Mouse (Mus musculus) heart, adult 2 months (tissue): Measurements from ENCODE around the gene Apba1. TPM values are rescaled to one million over a fixed set of nuclear protein-coding genes. Genes with fewer than 3 reads are reported as not detected.

Experiments used
- DNase-seq, 2 experiments: peaks; one replicate each; pipeline ENCODE4 v3.0.0; 2021
- H3K27ac ChIP-seq: fragments of 200-600 bp; 2 replicates; pipeline ENCODE4 v1.8.1; 2022
- H3K27me3 ChIP-seq: fragments of 200-500 bp; 2 replicates; pipeline ENCODE4 v1.6.1; 2012; ENCODE audit warnings: mild to moderate bottlenecking, low read length, inconsistent platforms, mixed read lengths; ENCODE audit not compliant: control insufficient read depth, insufficient read depth
- H3K36me3 ChIP-seq: fragments of 200-500 bp; 2 replicates; pipeline ENCODE4 v1.6.1; 2012; ENCODE audit warnings: low read length, inconsistent platforms; ENCODE audit not compliant: control insufficient read depth, insufficient read depth
- H3K4me1 ChIP-seq: fragments of 200-500 bp; 2 replicates; pipeline ENCODE4 v1.6.1; 2011; ENCODE audit warnings: low read length; ENCODE audit not compliant: control insufficient read depth, insufficient read depth
- H3K4me3 ChIP-seq: fragments of 200-600 bp; 2 replicates; pipeline ENCODE4 v1.8.1; 2022
- H3K79me2 ChIP-seq: fragments of 200-500 bp; replicated peaks from 2 replicates; pipeline ENCODE4 v1.6.1; 2012; ENCODE audit warnings: mild to moderate bottlenecking, inconsistent platforms, low read length, moderate library complexity, mixed read lengths; ENCODE audit not compliant: control insufficient read depth, insufficient read depth
- H3K9ac ChIP-seq: fragments of 200-500 bp; 2 replicates; pipeline ENCODE4 v1.6.1; 2012; ENCODE audit warnings: low read depth, mild to moderate bottlenecking, control low read depth, inconsistent platforms, low read length, mixed read lengths
- CTCF ChIP-seq: fragments of 200-600 bp; IDR thresholded peaks from 2 replicates; pipeline ENCODE4 v1.8.1; 2022; ENCODE audit warnings: antibody characterized with exemption, mild to moderate bottlenecking, moderate library complexity
- EP300 ChIP-seq: fragments of 200-500 bp; IDR thresholded peaks from 2 replicates; pipeline ENCODE4 v1.6.1; 2011; ENCODE audit warnings: low read depth, low read length, control low read depth; ENCODE audit not compliant: insufficient read depth
- POLR2A ChIP-seq: fragments of 200-500 bp; IDR thresholded peaks from 2 replicates; pipeline ENCODE4 v1.6.1; 2011; ENCODE audit warnings: mild to moderate bottlenecking, low read depth, low read length, control low read depth; ENCODE audit not compliant: insufficient read depth
- WGBS: fragments of 180-500 bp; shearing (Covaris S2); methylation state at CpG from one replicate; pipeline ENCODE4 v1.1.7; 2018; 5-methylcytosine and 5-hydroxymethylcytosine counted together
- intact Hi-C: fragments of 180-260 bp; cut with DNase I; formaldehyde crosslinking; loops from one replicate; pipeline ENCODE4 v1.15.1; 2025
- polyA plus RNA-seq: library from polyadenylated mRNA; depleted of rRNA; stranded (reverse); fragments of >200 nt; gene quantifications from 2 replicates; pipeline ENCODE4 v1.2.3, GENCODE M21; 2012
- total RNA-seq, 2 experiments: library from RNA; stranded (reverse); gene quantifications; 2 replicates each; pipeline ENCODE4 v1.2.3; 2021

Gene Apba1
- total and polyA plus RNA-seq, 3 experiments: 2.7 to 3.9 (median 3.0) TPM

DNA sequence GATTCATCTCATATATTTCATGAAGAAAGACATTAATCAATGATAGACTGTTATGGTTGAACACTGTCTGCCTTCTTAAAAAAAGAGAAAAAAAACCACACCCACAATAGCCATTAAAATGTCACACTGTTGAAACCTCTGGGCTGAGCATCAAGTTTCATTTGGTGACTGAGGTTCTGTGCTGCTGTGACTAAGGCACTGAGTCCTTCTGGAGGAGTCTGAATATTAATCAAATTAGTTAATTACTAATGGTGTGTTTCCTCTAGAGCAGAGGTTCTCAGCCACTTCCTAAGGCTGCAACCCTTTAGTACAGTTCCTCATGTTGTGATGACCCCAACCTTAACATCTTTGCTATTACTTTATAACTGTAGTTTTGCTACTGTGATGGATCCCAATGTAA, 20.4 kb downstream of the Apba1 start:
- Histone ChIP-seq H3K36me3 (no peaks in the 10 kb centered on the region), H3K9ac (no peak overlapping the region)
- TF ChIP-seq EP300 (no peak), CTCF (no peak), POLR2A (no peak)

DNA sequence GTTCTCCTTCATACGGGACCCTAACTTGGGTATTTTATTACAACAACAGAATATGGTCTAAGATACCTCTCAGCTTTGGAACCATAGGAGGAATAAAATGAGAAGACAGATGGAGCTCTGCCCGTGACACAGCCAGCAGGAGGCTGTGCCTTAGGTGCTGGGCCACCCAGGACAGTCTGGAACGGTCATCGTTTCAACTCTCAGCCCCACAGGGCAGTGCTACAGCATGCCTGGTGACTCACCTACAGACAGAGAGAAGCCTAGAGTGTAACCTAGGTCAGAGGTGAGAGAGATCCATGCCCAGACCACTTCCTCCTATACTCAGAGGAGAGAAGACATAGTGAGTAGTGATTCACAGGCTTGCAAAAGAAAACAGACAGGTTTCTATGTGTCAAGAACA, 21.4 kb downstream of the Apba1 start:
- H3K27ac ChIP-seq: no peak overlapping the region
- H3K79me2 ChIP-seq: no peaks in the 10 kb centered on the region
- TF ChIP-seq CTCF: no peak
- TF ChIP-seq EP300: no peak
- no peak for TF ChIP-seq POLR2A
- 81% methylated on average over 4 of the region's 4 CpGs for WGBS
- no peaks in the 10 kb centered on the region for H3K27me3 ChIP-seq
- no peaks in the 10 kb centered on the region for H3K36me3 ChIP-seq
- no peaks in the 10 kb centered on the region for H3K4me1 ChIP-seq
- DNase-seq: no peak
- intact Hi-C loops: no loop called here
- H3K4me3 ChIP-seq: no peak overlapping the region
- no peak overlapping the region for H3K9ac ChIP-seq

More for the DNA sequence above, 20.4 kb downstream of the Apba1 start:
- no peak overlapping the region for H3K27ac ChIP-seq
- H3K79me2 ChIP-seq: no peaks in the 10 kb centered on the region
- no peak for DNase-seq
- no peaks in the 10 kb centered on the region for H3K27me3 ChIP-seq
- intact Hi-C loops: no loop called here
- H3K4me3 ChIP-seq: no peak overlapping the region
- no peaks in the 10 kb centered on the region for H3K4me1 ChIP-seq

DNA sequence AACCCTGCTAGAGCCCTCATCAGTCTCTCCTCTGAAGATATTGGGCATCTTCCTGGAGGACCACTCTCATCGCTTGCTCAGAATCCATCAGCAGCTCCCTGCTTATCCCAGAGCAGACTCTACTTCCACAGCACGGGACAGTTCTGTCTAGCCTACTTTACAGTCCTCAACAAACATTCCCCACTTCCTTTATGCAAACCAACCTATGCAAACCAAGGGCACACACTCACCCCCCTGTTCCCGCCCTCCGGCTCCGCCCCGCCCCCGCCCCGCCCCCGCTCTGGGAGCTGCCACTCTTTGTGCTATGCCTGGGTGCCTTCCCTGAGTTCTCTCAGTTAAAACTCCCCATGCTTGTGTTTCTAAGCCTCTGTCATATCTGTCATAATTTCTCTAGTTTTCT, 23.3 kb downstream of the Apba1 start:
- H3K9ac ChIP-seq: no peak overlapping the region
- no peak for TF ChIP-seq EP300
- TF ChIP-seq POLR2A: no peak
- TF ChIP-seq CTCF: no peak
- DNase-seq: no peak
- no peak overlapping the region for H3K27ac ChIP-seq
- H3K36me3 ChIP-seq: no peaks in the 10 kb centered on the region
- no peaks in the 10 kb centered on the region for H3K4me1 ChIP-seq
- intact Hi-C loops: no loop called here
- 21% methylated on average over 9 of the region's 9 CpGs for WGBS
- no peak overlapping the region for H3K4me3 ChIP-seq
- H3K27me3 ChIP-seq: no peaks in the 10 kb centered on the region
- H3K79me2 ChIP-seq: no peaks in the 10 kb centered on the region

- H3K9ac ChIP-seq: no peak overlapping the region
- WGBS: 69% methylated on average over 9 of the region's 9 CpGs
- no peaks in the 10 kb centered on the region for H3K36me3 ChIP-seq
- H3K4me3 ChIP-seq: no peak overlapping the region
- TF ChIP-seq CTCF (no peak), POLR2A (no peak), EP300 (no peak)
- intact Hi-C loops: no loop called here
- H3K79me2 ChIP-seq: no peaks in the 10 kb centered on the region
- no peak for DNase-seq
- peaks cover 2% of the 10 kb centered on the region; the same call in 1 of the 2 replicates for H3K4me1 ChIP-seq
- H3K27me3 ChIP-seq: no peaks in the 10 kb centered on the region
- no peak overlapping the region for H3K27ac ChIP-seq
Measured at GRCm38 (mm10) chr19:23788420-23789132, 29.9 kb downstream of the Apba1 start.

DNA sequence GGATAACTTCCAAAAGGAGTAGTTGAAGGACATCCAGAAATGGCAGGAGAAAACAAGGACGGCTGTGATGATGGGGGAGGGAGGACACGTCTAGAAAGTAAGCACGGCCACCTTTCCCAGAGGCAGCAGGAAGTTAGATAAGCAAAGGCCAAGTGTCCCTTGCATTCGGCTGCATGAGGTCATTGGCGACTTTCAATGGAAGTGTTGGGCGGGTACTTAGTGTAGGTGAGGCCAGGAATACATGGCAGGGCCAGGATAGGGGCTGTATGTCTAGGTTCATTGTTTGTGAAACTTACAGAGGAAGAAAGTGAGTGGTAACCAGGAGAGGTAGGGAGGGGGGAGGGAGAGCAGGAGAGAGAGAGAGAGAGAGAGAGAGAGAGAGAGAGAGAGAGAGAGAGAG, 33.0 kb downstream of the Apba1 start:
- Histone ChIP-seq H3K9ac (no peak overlapping the region), H3K79me2 (no peaks in the 10 kb centered on the region), H3K36me3 (no peaks in the 10 kb centered on the region), H3K4me3 (peak overlapping the region; percentile 16; the same call in 1 of the 2 replicates), H3K27me3 (no peaks in the 10 kb centered on the region), H3K27ac (no peak overlapping the region), H3K4me1 (peaks cover 2% of the 10 kb centered on the region; the same call in 1 of the 2 replicates)
- WGBS: 10% methylated on average over 6 of the region's 6 CpGs
- intact Hi-C loops: no loop called here
- no peak for TF ChIP-seq CTCF
- TF ChIP-seq EP300: peak; percentile 73
- DNase-seq: peak in 1 of 2 experiments; percentile 23

DNA sequence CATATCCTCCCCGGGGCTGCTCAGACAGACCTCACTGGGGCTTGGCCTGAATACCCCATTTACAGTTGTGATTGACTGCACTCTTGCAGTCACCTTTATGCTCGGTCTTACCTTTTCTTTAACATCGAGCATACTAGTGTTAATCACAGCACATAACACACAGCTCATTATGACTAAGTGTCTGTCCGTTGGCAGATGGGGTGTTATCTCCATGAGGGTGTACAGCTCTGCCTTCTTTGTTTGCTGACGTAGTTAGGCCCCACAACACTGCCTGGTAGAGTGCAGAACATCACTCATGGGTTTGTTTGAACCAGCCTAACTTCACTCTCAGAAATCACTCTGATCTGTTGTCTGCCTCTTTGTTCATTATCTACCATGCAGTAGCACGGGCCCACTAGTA, 33.9 kb downstream of the Apba1 start:
- Histone ChIP-seq H3K9ac (no peak overlapping the region), H3K4me3 (no peak overlapping the region), H3K27ac (no peak overlapping the region), H3K27me3 (no peaks in the 10 kb centered on the region), H3K79me2 (no peaks in the 10 kb centered on the region), H3K4me1 (peaks cover 2% of the 10 kb centered on the region; the same call in 1 of the 2 replicates), H3K36me3 (no peaks in the 10 kb centered on the region)
- DNase-seq: no peak
- intact Hi-C loops: no loop called here
- 94% methylated on average over 6 of the region's 6 CpGs for WGBS
- TF ChIP-seq CTCF: no peak
- TF ChIP-seq POLR2A: no peak
- TF ChIP-seq EP300: no peak
